Mouse (Mus musculus) lung, postnatal 36 days (tissue): ENCODE results near the gene Magea10.

Experiments
- DNase-seq: peaks from one replicate; pipeline ENCODE4 v3.0.0; 2022; ENCODE audit warnings: mixed read lengths

Gene Magea10

GRCm38 (mm10) chrX:72386758-72387157 lies at the start of gene Magea10:
Gene Magea10 (minus strand): TSS chrX:72386858.
- no peak for DNase-seq

- DNase-seq: no peak
Observed at GRCm38 (mm10) chrX:72381972-72382371, 4.7 kb downstream of the Magea10 start.
